Mouse (Mus musculus): Measurements from ENCODE around the gene BC067074.

Gene BC067074

GRCm38 (mm10) chr13:113321972-113322371 is 29.0 kb downstream of the BC067074 start:
- peak; percentile 16 for DNase-seq (ENCODE audit: low spot score)

GRCm38 (mm10) chr13:113324241-113324640 is 31.3 kb downstream of the BC067074 start:
- DNase-seq (ENCODE audit: low spot score) = no peak

GRCm38 (mm10) chr13:113325678-113326077 is 32.7 kb downstream of the BC067074 start:
- no peak for DNase-seq (ENCODE audit: low spot score)

GRCm38 (mm10) chr13:113332256-113332655 is 39.3 kb downstream of the BC067074 start:
- DNase-seq (ENCODE audit: low spot score) = no peak

DNA sequence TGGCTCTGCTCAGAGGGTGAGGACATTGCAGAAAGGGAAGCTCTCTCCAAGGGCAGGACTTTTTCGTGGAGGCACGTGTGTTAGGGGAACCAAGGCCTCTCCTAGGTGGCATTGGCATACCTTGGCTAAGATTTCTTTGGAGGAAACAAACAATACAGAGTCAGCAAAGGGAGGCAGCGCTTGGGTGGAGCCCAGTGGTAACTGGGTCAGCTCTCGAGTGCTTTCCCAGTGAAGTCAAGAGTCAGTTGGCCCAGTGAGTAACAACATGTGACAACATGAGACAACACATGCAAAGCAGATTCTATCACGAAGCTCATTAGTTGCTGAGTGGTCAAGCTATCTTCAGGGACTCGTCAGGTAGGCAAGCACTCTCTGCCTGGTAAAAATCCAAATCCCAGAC is 40.4 kb downstream of the BC067074 start:
- no peak for DNase-seq (ENCODE audit: low spot score)

- no peak for DNase-seq (ENCODE audit: low spot score)
Measured at GRCm38 (mm10) chr13:113333931-113334330, 41.0 kb downstream of the BC067074 start.

GRCm38 (mm10) chr13:113334773-113335172 is 41.8 kb downstream of the BC067074 start:
- DNase-seq (ENCODE audit: low spot score) = no peak

DNA sequence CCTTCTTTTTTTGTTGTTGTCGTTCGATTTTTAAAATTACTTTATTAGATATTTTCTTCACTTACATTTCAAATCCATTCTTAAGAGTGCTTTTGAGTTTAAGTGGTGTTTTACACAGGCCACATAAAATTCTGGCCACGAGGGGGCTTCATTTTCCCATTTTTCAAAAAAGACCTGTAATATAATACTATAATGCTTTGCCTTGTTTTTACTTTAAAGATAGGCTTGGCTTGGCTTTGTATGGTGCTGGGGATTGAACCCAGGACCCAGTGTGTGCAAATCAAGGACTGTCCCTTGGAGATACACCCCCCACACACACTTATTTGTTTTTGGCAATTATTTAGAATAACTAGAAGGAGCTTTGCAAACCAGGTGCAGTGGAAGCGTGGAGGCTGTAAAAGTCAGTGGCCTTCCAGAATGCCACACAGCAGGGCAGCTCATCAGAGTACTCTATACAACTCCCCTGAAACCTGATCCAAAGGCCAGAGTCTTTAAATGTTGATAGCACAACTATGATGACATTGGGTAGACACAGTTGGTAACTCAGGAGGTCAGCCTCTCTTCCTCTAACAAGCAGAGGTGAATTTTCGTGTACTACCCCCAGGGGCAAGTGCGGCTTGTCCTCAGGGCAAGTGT is 44.4 kb downstream of the BC067074 start:
- peak; percentile 72 for DNase-seq (ENCODE audit: low spot score)

- DNase-seq (ENCODE audit: low spot score) = no peak
Measured at GRCm38 (mm10) chr13:113340644-113341043, 47.7 kb downstream of the BC067074 start.

DNA sequence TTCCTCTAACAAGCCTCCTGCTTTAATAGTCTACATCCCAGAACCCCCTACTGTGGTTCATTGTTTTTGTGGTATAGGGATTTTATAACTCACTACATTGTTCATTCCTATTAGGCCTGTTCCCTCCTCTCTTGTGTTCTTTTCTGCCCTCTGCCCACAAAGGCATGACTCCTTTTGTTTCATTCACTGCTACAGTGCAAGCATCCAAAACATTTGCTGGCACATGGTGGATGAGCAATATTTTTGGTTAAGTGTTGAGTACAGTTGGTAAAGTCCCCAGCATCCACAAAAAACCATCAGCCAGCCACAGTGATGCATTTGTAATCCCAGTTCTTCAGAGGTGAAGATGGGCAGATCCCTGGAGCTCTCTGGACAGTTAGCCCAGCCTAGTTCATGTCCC is 48.2 kb downstream of the BC067074 start:
- DNase-seq (ENCODE audit: low spot score) = no peak

GRCm38 (mm10) chr13:113342355-113342919 is 49.5 kb downstream of the BC067074 start:
- no peak for DNase-seq (ENCODE audit: low spot score)

- DNase-seq (ENCODE audit: low spot score) = no peak
Measured at GRCm38 (mm10) chr13:113350743-113351430, 57.9 kb downstream of the BC067074 start.

DNA sequence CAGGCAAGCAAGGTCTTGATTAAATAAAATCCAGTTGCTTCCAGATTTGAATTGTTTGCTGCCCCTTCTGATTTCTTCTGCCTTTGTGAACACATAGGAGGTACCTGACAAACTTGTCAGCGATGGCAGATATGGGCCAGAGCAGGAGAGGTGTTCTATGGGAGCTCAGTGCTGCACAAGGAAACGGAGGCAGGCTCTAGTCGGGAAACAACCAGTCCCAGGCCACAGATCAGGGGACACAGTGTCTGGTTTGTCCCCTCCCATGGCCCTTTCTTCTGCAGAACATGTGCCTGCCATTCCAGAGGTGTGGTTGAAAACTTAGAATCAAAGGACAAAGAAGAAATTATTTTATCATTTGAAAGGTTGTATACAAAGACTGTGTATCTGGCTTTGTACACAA is 60.6 kb downstream of the BC067074 start:
- no peak for DNase-seq (ENCODE audit: low spot score)

DNA sequence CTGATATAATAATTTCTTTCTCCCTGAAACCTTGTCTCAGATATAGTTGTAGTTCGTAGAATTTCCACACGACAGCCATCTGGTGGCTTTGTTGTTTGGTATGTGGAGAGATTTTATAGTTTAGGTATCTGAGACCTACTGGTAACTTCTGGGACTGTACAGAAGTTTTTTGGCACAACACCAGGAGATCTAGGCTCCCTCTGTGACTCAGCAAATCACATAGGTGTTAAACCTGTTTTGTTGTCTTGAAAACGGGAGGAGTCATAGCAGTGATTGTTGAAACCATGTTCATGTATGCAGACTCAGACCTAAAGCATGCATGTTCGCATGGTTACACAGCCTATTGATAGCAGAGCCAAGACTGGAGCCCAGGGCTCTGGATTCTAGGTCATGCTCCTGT is 61.0 kb downstream of the BC067074 start:
- peak; percentile 17 for DNase-seq (ENCODE audit: low spot score)

GRCm38 (mm10) chr13:113355022-113355421 is 62.1 kb downstream of the BC067074 start:
- no peak for DNase-seq (ENCODE audit: low spot score)

DNA sequence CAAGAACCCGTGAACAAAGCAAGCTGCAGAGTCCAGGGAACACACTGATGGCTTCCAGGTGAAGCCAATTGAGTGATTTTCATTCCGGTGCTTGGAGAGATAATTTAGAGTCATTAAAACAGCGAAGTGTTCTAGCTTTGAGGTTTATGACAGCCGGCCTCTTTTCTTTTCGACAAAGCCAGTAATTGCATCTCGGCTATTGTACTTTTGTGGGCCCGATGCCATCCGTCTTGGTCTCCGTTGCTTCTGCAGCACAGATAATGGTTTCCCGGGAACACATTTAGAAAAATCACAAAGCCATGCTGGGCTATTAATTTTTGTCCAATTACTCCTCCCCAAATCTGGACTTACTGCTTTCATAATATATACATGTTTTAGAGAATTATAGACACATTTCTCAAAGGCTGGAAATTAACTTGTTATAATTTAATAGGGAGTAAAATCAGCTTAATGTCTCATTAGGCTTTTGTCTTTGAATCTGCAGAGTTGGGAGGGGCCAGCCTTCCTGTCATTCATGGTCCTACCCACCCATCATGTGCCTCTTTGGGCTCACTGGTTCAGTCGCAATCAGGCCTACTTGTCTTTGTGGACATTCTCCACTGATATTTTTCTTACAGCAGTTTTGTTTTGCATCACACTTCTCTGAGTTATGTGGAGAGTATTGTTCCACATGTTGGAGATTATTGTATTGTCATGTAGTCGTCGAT is 64.6 kb downstream of the BC067074 start:
- DNase-seq (ENCODE audit: low spot score) = no peak

- DNase-seq (ENCODE audit: low spot score) = no peak
Measured at GRCm38 (mm10) chr13:113359676-113360075, 66.7 kb downstream of the BC067074 start.

GRCm38 (mm10) chr13:113365976-113366375 is 73.0 kb downstream of the BC067074 start:
- DNase-seq (ENCODE audit: low spot score) = no peak

DNA sequence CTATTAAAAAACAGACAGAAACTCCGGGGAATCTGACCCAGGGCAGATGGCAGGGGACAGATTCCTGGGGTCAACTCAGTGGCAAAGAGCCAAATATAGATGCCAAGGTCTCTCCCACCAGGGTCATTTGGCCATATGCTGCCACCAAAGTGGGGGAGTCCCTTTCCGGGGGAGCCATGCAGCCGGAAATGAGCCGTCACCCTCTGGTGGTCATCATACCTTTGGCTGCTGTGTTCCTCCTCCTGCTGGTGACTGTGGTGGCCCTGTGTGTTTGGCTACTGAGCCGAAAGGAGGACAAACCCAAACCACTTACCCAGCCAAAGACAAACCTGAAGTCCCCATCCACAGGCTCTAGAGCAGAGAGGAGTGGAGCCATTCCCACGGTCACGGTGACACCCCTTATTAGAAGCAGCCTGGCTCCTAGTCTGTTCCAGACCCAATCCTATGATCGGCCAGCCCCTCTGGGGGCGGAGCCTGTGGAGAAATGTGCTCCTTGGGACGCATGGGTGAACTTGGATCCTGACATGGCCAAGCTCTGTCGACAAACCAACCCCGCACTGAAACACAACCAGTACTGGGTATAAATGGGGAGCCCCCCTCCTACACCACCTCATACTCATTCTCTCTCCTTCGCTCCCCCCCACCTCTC is 76.1 kb downstream of the BC067074 start:
- no peak for DNase-seq (ENCODE audit: low spot score)

GRCm38 (mm10) chr13:113369622-113370021 is 76.7 kb downstream of the BC067074 start:
- no peak for DNase-seq (ENCODE audit: low spot score)

- DNase-seq (ENCODE audit: low spot score) = no peak
Measured at GRCm38 (mm10) chr13:113373291-113374083, 80.5 kb downstream of the BC067074 start.

GRCm38 (mm10) chr13:113374084-113374405 is 81.1 kb downstream of the BC067074 start:
- no peak for DNase-seq (ENCODE audit: low spot score)
